Mouse (Mus musculus) CH12.LX (cell line): ENCODE data around the gene Gm37240.

Experiments used
- CHD2 ChIP-seq: IDR thresholded peaks from 2 replicates; pipeline ENCODE4 v1.6.1; 2011; ENCODE audit warnings: low read length, improper control_type of control experiment
- CTCF ChIP-seq, 2 experiments: IDR thresholded peaks in 1 of 2; conservative IDR thresholded peaks in 1 of 2; 2 replicates each; pipeline ENCODE4 v1.5.1; 2011 to 2012; ENCODE audit warnings: low read depth in 2 of 2, low read length in 2 of 2, improper control_type of control experiment in 1 of 2, inconsistent platforms in 1 of 2, mild to moderate bottlenecking in 1 of 2, moderate library complexity in 1 of 2
- E2F4 ChIP-seq: IDR thresholded peaks from 2 replicates; pipeline ENCODE4 v1.6.1; 2011; ENCODE audit warnings: low read depth, low read length, improper control_type of control experiment; ENCODE audit not compliant: insufficient replicate concordance
- ELF1 ChIP-seq: IDR thresholded peaks from 2 replicates; pipeline ENCODE4 v1.6.1; 2014; ENCODE audit warnings: low read depth, mild to moderate bottlenecking, inconsistent platforms, low read length, improper control_type of control experiment
- EP300 ChIP-seq: IDR thresholded peaks from 2 replicates; pipeline ENCODE4 v1.6.1; 2011; ENCODE audit warnings: low read length, improper control_type of control experiment
- ETS1 ChIP-seq: conservative IDR thresholded peaks from 2 replicates; pipeline ENCODE4 v1.6.1; 2012; ENCODE audit warnings: low read depth, mild to moderate bottlenecking, inconsistent platforms, low read length, improper control_type of control experiment, moderate library complexity
- MAFK ChIP-seq: IDR thresholded peaks from 2 replicates; pipeline ENCODE4 v1.6.1; 2011; ENCODE audit warnings: low read length, improper control_type of control experiment; ENCODE audit not compliant: insufficient replicate concordance
- MAZ ChIP-seq: IDR thresholded peaks from 2 replicates; pipeline ENCODE4 v1.6.1; 2012; ENCODE audit warnings: low read depth, mild to moderate bottlenecking, inconsistent platforms, low read length, improper control_type of control experiment, moderate library complexity
- POLR2A ChIP-seq: IDR thresholded peaks from 2 replicates; pipeline ENCODE4 v1.6.1; 2011; ENCODE audit warnings: low read depth, mild to moderate bottlenecking, improper control_type of control experiment, low read length
- SIN3A ChIP-seq: IDR thresholded peaks from 2 replicates; pipeline ENCODE4 v1.6.1; 2012; ENCODE audit warnings: low read length, improper control_type of control experiment, inconsistent platforms
- USF1 ChIP-seq: IDR thresholded peaks from 2 replicates; pipeline ENCODE4 v1.6.1; 2014; ENCODE audit warnings: low read depth, mild to moderate bottlenecking, inconsistent platforms, low read length, improper control_type of control experiment
- ZC3H11A ChIP-seq: IDR thresholded peaks from 2 replicates; pipeline ENCODE4 v1.6.1; 2012; ENCODE audit warnings: low read depth, mild to moderate bottlenecking, inconsistent platforms, low read length, improper control_type of control experiment

- no peak for TF ChIP-seq CTCF (conservative IDR thresholded peaks at IDR 0.05 in 1 of 2, IDR thresholded peaks at IDR 0.05 in 1 of 2; ENCODE audit: low read depth in 2 of 2, low read length in 2 of 2)
- TF ChIP-seq EP300 = no peak
- no peak for TF ChIP-seq SIN3A
- TF ChIP-seq ELF1 = no peak
- no peak for TF ChIP-seq MAZ
- TF ChIP-seq CHD2 = no peak
- no peak for TF ChIP-seq E2F4
- no peak for TF ChIP-seq USF1
- TF ChIP-seq POLR2A = no peak
- TF ChIP-seq MAFK = no peak
- no peak for TF ChIP-seq ZC3H11A
- no peak for TF ChIP-seq ETS1
Measured at GRCm38 (mm10) chr3:85664591-85665171, 222.6 kb downstream of the Gm37240 start.
